Mouse (Mus musculus) layer of hippocampus, adult 9-11 months (tissue): Measurements from ENCODE around the gene Nkx3-2.

Source experiments
- DNase-seq: peaks from one replicate; pipeline ENCODE4 v3.0.0; 2022

Nkx3-2 gene

GRCm38 (mm10) chr5:41762141-41762946, 2.0 kb downstream of the Nkx3-2 start:
- DNase-seq, result no peak

GRCm38 (mm10) chr5:41761509-41762140, 2.7 kb downstream of the Nkx3-2 start:
- no peak for DNase-seq

GRCm38 (mm10) chr5:41760831-41761508, 3.3 kb downstream of the Nkx3-2 start:
- DNase-seq, result no peak

- DNase-seq, result no peak
These were observed 4.2 kb downstream of the Nkx3-2 start for GRCm38 (mm10) chr5:41760071-41760470.

- no peak for DNase-seq
These were observed 5.3 kb downstream of the Nkx3-2 start for GRCm38 (mm10) chr5:41758671-41759639.

GRCm38 (mm10) chr5:41757338-41757737, 7.0 kb downstream of the Nkx3-2 start:
- DNase-seq, result no peak

GRCm38 (mm10) chr5:41756396-41756795, 7.9 kb downstream of the Nkx3-2 start:
- no peak for DNase-seq

- no peak for DNase-seq
These were observed 8.8 kb downstream of the Nkx3-2 start for GRCm38 (mm10) chr5:41755373-41755960.

GRCm38 (mm10) chr5:41754836-41755235, 9.5 kb downstream of the Nkx3-2 start:
- DNase-seq, result no peak

GRCm38 (mm10) chr5:41754226-41754775, 10.0 kb downstream of the Nkx3-2 start:
- no peak for DNase-seq

GRCm38 (mm10) chr5:41752721-41753120, 11.6 kb downstream of the Nkx3-2 start:
- DNase-seq, result no peak

- no peak for DNase-seq
These were observed 19.2 kb downstream of the Nkx3-2 start for GRCm38 (mm10) chr5:41744898-41745780.

GRCm38 (mm10) chr5:41744234-41744633, 20.1 kb downstream of the Nkx3-2 start:
- DNase-seq, result no peak

GRCm38 (mm10) chr5:41738817-41739216, 25.5 kb downstream of the Nkx3-2 start:
- no peak for DNase-seq

GRCm38 (mm10) chr5:41737039-41737438, 27.3 kb downstream of the Nkx3-2 start:
- no peak for DNase-seq

- DNase-seq, result no peak
These were observed 37.3 kb downstream of the Nkx3-2 start for GRCm38 (mm10) chr5:41727017-41727416.

- no peak for DNase-seq
These were observed 38.7 kb downstream of the Nkx3-2 start for GRCm38 (mm10) chr5:41725573-41725972.
